Mouse (Mus musculus) stomach, embryonic 16.5 days (tissue): ENCODE data around the gene Pde11a. TPM values are rescaled to one million over a fixed set of nuclear protein-coding genes. Genes with fewer than 3 reads are reported as not detected.

Experiments used
- ATAC-seq: fragments of 200-750 bp; cut with Nextera tagmentation; 2 replicates; pipeline ENCODE4 v1.8.0; 2017; ENCODE audit warnings: moderate number of reproducible peaks, moderate TSS enrichment; ENCODE audit not compliant: insufficient read depth, low FRiP score
- H3K27ac ChIP-seq: fragments of 300-500 bp; sonication (generic); 2 replicates; pipeline ENCODE4 v1.5.1; 2014; ENCODE audit warnings: low read length
- H3K27me3 ChIP-seq: fragments of 300-500 bp; sonication (generic); 2 replicates; pipeline ENCODE4 v1.6.1; 2014; ENCODE audit warnings: low read length, control low read depth, mixed read lengths; ENCODE audit not compliant: control insufficient read depth, insufficient read depth
- H3K36me3 ChIP-seq: fragments of 300-500 bp; sonication (generic); 2 replicates; pipeline ENCODE4 v1.6.1; 2014; ENCODE audit warnings: low read length; ENCODE audit not compliant: control insufficient read depth, insufficient read depth
- H3K4me1 ChIP-seq: fragments of 300-500 bp; sonication (generic); 2 replicates; pipeline ENCODE4 v1.6.1; 2014; ENCODE audit warnings: low read length, control low read depth, mixed read lengths; ENCODE audit not compliant: control insufficient read depth, insufficient read depth
- H3K4me2 ChIP-seq: fragments of 300-500 bp; sonication (generic); 2 replicates; pipeline ENCODE4 v1.6.1; 2014; ENCODE audit warnings: low read depth, low read length, mixed read lengths
- H3K4me3 ChIP-seq: fragments of 300-500 bp; sonication (generic); replicated peaks from 2 replicates; pipeline ENCODE4 v1.5.1; 2014; ENCODE audit warnings: mild to moderate bottlenecking, low read length
- H3K9ac ChIP-seq: fragments of 300-500 bp; sonication (generic); 2 replicates; pipeline ENCODE4 v1.6.1; 2014; ENCODE audit warnings: low read length
- H3K9me3 ChIP-seq: fragments of 300-500 bp; sonication (generic); replicated peaks from 2 replicates; pipeline ENCODE4 v1.6.1; 2016; ENCODE audit warnings: low read length, control low read depth; ENCODE audit not compliant: control insufficient read depth
- WGBS: fragments of 180-500 bp; shearing (Covaris S2); extraction: QIAGEN DNeasy Blood & Tissue Kit; methylation state at CpG from one replicate; pipeline ENCODE4 v1.1.7; 2014; 5-methylcytosine and 5-hydroxymethylcytosine counted together
- polyA plus RNA-seq: library from polyadenylated mRNA; unstranded; fragments of >200 nt; fragmentation: Nextera tagmentation; extraction: Ambion mirVana; gene quantifications from 2 replicates; pipeline ENCODE4 v1.2.1, GENCODE M21; 2015

Gene Pde11a
- polyA plus RNA-seq, 1 experiment from 2014 or later: 0.08 TPM

- WGBS: 64% methylated on average over 1 of the region's 1 CpGs
- ATAC-seq: no peak
- no peak overlapping the region for H3K27ac ChIP-seq
- no peak overlapping the region for H3K9ac ChIP-seq
- H3K4me2 ChIP-seq: no peak overlapping the region
- no peaks in the 10 kb centered on the region for H3K9me3 ChIP-seq
- H3K4me1 ChIP-seq: no peaks in the 10 kb centered on the region
- H3K36me3 ChIP-seq: no peaks in the 10 kb centered on the region
- H3K27me3 ChIP-seq: no peaks in the 10 kb centered on the region
- H3K4me3 ChIP-seq: no peak overlapping the region
Measured at GRCm38 (mm10) chr2:76117219-76117618, 221.4 kb downstream of the Pde11a start.

GRCm38 (mm10) chr2:76115696-76116095 is 222.9 kb downstream of the Pde11a start:
- no peak overlapping the region for H3K4me2 ChIP-seq
- no peak overlapping the region for H3K4me3 ChIP-seq
- H3K9ac ChIP-seq: no peak overlapping the region
- no peaks in the 10 kb centered on the region for H3K4me1 ChIP-seq
- H3K27me3 ChIP-seq: no peaks in the 10 kb centered on the region
- no peaks in the 10 kb centered on the region for H3K9me3 ChIP-seq
- H3K27ac ChIP-seq: no peak overlapping the region
- H3K36me3 ChIP-seq: no peaks in the 10 kb centered on the region
- WGBS: 34% methylated on average over 1 of the region's 1 CpGs
- no peak for ATAC-seq

GRCm38 (mm10) chr2:76114734-76115133 is 223.8 kb downstream of the Pde11a start:
- H3K27ac ChIP-seq: no peak overlapping the region
- WGBS: 18% methylated on average over 6 of the region's 6 CpGs

GRCm38 (mm10) chr2:76109653-76110052 is 228.9 kb downstream of the Pde11a start:
- Histone ChIP-seq H3K4me3 (no peak overlapping the region), H3K9ac (no peak overlapping the region), H3K27me3 (no peaks in the 10 kb centered on the region), H3K9me3 (no peaks in the 10 kb centered on the region), H3K27ac (no peak overlapping the region), H3K36me3 (no peaks in the 10 kb centered on the region), H3K4me1 (no peaks in the 10 kb centered on the region), H3K4me2 (no peak overlapping the region)
- peak; percentile 21; the same call in 1 of the 2 replicates for ATAC-seq
- WGBS: 22% methylated on average over 8 of the region's 8 CpGs

More at GRCm38 (mm10) chr2:76114734-76115133, 223.8 kb downstream of the Pde11a start:
- no peaks in the 10 kb centered on the region for H3K27me3 ChIP-seq
- H3K9me3 ChIP-seq: no peaks in the 10 kb centered on the region
- H3K4me1 ChIP-seq: no peaks in the 10 kb centered on the region
- H3K4me3 ChIP-seq: no peak overlapping the region
- H3K36me3 ChIP-seq: no peaks in the 10 kb centered on the region
- ATAC-seq: no peak
- H3K4me2 ChIP-seq: no peak overlapping the region
- no peak overlapping the region for H3K9ac ChIP-seq

GRCm38 (mm10) chr2:76101889-76102602 is 236.5 kb downstream of the Pde11a start:
- no peak overlapping the region for H3K9ac ChIP-seq
- H3K27ac ChIP-seq: no peak overlapping the region
- H3K27me3 ChIP-seq: no peaks in the 10 kb centered on the region
- no peaks in the 10 kb centered on the region for H3K36me3 ChIP-seq
- no peak for ATAC-seq
- H3K4me2 ChIP-seq: no peak overlapping the region
- 44% methylated on average over 14 of the region's 14 CpGs for WGBS
- no peaks in the 10 kb centered on the region for H3K9me3 ChIP-seq
- peaks cover 13% of the 10 kb centered on the region; the same call in 1 of the 2 replicates for H3K4me1 ChIP-seq
- no peak overlapping the region for H3K4me3 ChIP-seq

- Histone ChIP-seq H3K4me3 (no peak overlapping the region), H3K4me1 (peaks cover 13% of the 10 kb centered on the region; the same call in 1 of the 2 replicates)
- 67% methylated on average over 9 of the region's 9 CpGs for WGBS
Measured at GRCm38 (mm10) chr2:76100597-76100996, 238.0 kb downstream of the Pde11a start.

GRCm38 (mm10) chr2:76099726-76100347 is 238.7 kb downstream of the Pde11a start:
- no peak overlapping the region for H3K9ac ChIP-seq
- H3K27ac ChIP-seq: peak overlapping the region; percentile 81
- no peaks in the 10 kb centered on the region for H3K27me3 ChIP-seq
- no peak overlapping the region for H3K4me3 ChIP-seq
- no peaks in the 10 kb centered on the region for H3K36me3 ChIP-seq
- H3K9me3 ChIP-seq: no peaks in the 10 kb centered on the region
- no peak overlapping the region for H3K4me2 ChIP-seq
- WGBS: 45% methylated on average over 9 of the region's 9 CpGs
- ATAC-seq: peak; percentile 73
- H3K4me1 ChIP-seq: peaks cover 13% of the 10 kb centered on the region; the same call in 1 of the 2 replicates

More at GRCm38 (mm10) chr2:76100597-76100996, 238.0 kb downstream of the Pde11a start:
- ATAC-seq: no peak
- no peaks in the 10 kb centered on the region for H3K36me3 ChIP-seq
- H3K27me3 ChIP-seq: no peaks in the 10 kb centered on the region
- no peak overlapping the region for H3K4me2 ChIP-seq
- H3K9ac ChIP-seq: no peak overlapping the region
- peak overlapping the region; percentile 43 for H3K27ac ChIP-seq
- no peaks in the 10 kb centered on the region for H3K9me3 ChIP-seq

GRCm38 (mm10) chr2:76098381-76098780 is 240.2 kb downstream of the Pde11a start:
- H3K9me3 ChIP-seq: no peaks in the 10 kb centered on the region
- ATAC-seq: no peak
- H3K4me3 ChIP-seq: no peak overlapping the region
- peak overlapping the region; percentile 81 for H3K27ac ChIP-seq
- H3K27me3 ChIP-seq: no peaks in the 10 kb centered on the region
- H3K4me1 ChIP-seq: peaks cover 13% of the 10 kb centered on the region; the same call in 1 of the 2 replicates
- H3K36me3 ChIP-seq: no peaks in the 10 kb centered on the region
- no peak overlapping the region for H3K9ac ChIP-seq
- H3K4me2 ChIP-seq: no peak overlapping the region
- WGBS: 15% methylated on average over 8 of the region's 8 CpGs

GRCm38 (mm10) chr2:76097847-76098246 is 240.7 kb downstream of the Pde11a start:
- Histone ChIP-seq H3K36me3 (no peaks in the 10 kb centered on the region), H3K27ac (peak overlapping the region; percentile 81; the same call in 1 of the 2 replicates), H3K4me2 (peak overlapping the region; percentile 33), H3K9me3 (no peaks in the 10 kb centered on the region), H3K4me1 (peaks cover 13% of the 10 kb centered on the region; the same call in 1 of the 2 replicates), H3K27me3 (no peaks in the 10 kb centered on the region), H3K9ac (no peak overlapping the region), H3K4me3 (no peak overlapping the region)
- peak; percentile 16; the same call in 1 of the 2 replicates for ATAC-seq
- 28% methylated on average over 7 of the region's 7 CpGs for WGBS
